ENCODE assay signal across 21 mouse cellular contexts in the genomic region with DNA sequence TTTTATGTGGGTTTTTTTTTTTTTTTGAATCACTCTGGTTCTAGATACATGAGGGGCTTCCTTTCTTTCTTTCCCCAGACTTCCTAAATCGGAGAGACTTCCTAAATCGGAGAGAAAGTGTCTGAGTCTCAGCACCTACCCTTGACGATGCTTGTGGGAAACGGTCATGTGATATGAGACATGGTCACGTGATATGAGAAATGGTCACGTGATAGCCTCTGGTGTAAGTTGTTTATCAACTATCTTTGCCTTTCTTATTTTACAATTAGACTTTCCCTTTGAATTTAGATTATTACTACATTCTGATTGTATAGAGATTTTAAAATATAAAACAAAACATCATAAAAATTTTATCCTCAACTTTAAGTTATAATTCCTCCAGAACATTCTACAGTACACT.
DNase-seq lines count a peak whose midpoint lies in the region; TF ChIP-seq lines count a peak whose summit lies in the region.
"Had no signal": no experiment of that assay in that cellular context is flagged by ENCODE, and none has a peak within 500 bp of the region (broad histone marks: within the 10 kb centered on the region; RNA-seq: fewer than 3 reads in every experiment).

No protein-coding gene starts in this region.

- TF ChIP-seq POLR2A in CH12.LX (IDR thresholded peaks at IDR 0.05; ENCODE audit: low read depth, low read length): no peak
- TF ChIP-seq POLR2A in MEL (IDR thresholded peaks at IDR 0.05; ENCODE audit: control insufficient read depth in 1 of 2, insufficient read depth in 1 of 2, low read depth in 1 of 2, low read length in 2 of 2, poor library complexity in 1 of 2): no peak
- no peak for TF ChIP-seq POLR2A in myocyte (IDR thresholded peaks at IDR 0.05; ENCODE audit: insufficient read length, low read depth)
- no peak for TF ChIP-seq POLR2A in lung, adult 2 months (IDR thresholded peaks at IDR 0.05; ENCODE audit: borderline replicate concordance, extremely low read depth, low read depth, low read length)

- H3K36me3 ChIP-seq in C2C12 (ENCODE audit: control insufficient read depth, insufficient read depth) (no peaks in the 10 kb centered on the region), CH12.LX (replicated peaks in 1 of 2; ENCODE audit: control insufficient read depth in 1 of 2, insufficient read depth in 1 of 2, low read length in 1 of 2) (no peaks in the 10 kb centered on the region), MEL (ENCODE audit: control insufficient read depth in 1 of 2, insufficient read depth in 2 of 2, low read length in 2 of 2) (no peaks in the 10 kb centered on the region), myocyte (ENCODE audit: control insufficient read depth, insufficient read depth) (no peaks in the 10 kb centered on the region)
- H3K36me3 ChIP-seq: G1E had no signal

- WGBS in lung, adult 2 months: 90% methylated on average over 6 of the region's 6 CpGs

- H3K79me2 ChIP-seq in C2C12 (ENCODE audit: control insufficient read depth, insufficient read depth): no peaks in the 10 kb centered on the region
- H3K79me2 ChIP-seq in CH12.LX (replicated peaks; ENCODE audit: control insufficient read depth, extremely low read depth, insufficient read depth, poor library complexity, severe bottlenecking): no peaks in the 10 kb centered on the region
- H3K79me2 ChIP-seq in MEL (ENCODE audit: control insufficient read depth, insufficient read depth, low read length, poor library complexity): no peaks in the 10 kb centered on the region
- no peaks in the 10 kb centered on the region for H3K79me2 ChIP-seq in myocyte (ENCODE audit: control insufficient read depth, insufficient read depth)

- dilution Hi-C loops in CH12.LX (cut with MboI; ENCODE audit: extremely low pct_ligation_motif_present, extremely low pct_unique_long_range_greater_than_20kb, low sequenced_read_pairs): no loop called here

- no peak overlapping the region for H3K4me3 ChIP-seq in C2C12 (ENCODE audit: insufficient read depth, poor library complexity, severe bottlenecking)
- no peak overlapping the region for H3K4me3 ChIP-seq in CH12.LX (replicated peaks in 1 of 3; ENCODE audit: low read depth in 2 of 3, low read length in 2 of 3, poor library complexity in 1 of 3)
- no peak overlapping the region for H3K4me3 ChIP-seq in MEL (ENCODE audit: control insufficient read depth in 1 of 2, insufficient read depth in 1 of 2, low read depth in 2 of 2, low read length in 2 of 2)
- no peak overlapping the region for H3K4me3 ChIP-seq in myocyte
- no peak overlapping the region for H3K4me3 ChIP-seq in lung, adult 2 months (replicated peaks; ENCODE audit: extremely low read depth, low read depth, low read length)

- H3K27me3 ChIP-seq in C2C12 (ENCODE audit: control insufficient read depth, insufficient read depth, insufficient read length) (no peaks in the 10 kb centered on the region), CH12.LX (replicated peaks) (no peaks in the 10 kb centered on the region), MEL (ENCODE audit: control insufficient read depth in 1 of 2, insufficient read depth in 2 of 2, low read length in 2 of 2) (no peaks in the 10 kb centered on the region), myocyte (ENCODE audit: control insufficient read depth, insufficient read depth, insufficient read length) (no peaks in the 10 kb centered on the region)

- TF ChIP-seq CTCF in C2C12 (IDR thresholded peaks at IDR 0.05; ENCODE audit: control insufficient read depth, insufficient read depth, insufficient read length) (no peak), CH12.LX (conservative IDR thresholded peaks at IDR 0.05 in 1 of 2, IDR thresholded peaks at IDR 0.05 in 1 of 2; ENCODE audit: low read depth in 2 of 2, low read length in 2 of 2) (no peak), MEL (IDR thresholded peaks at IDR 0.05 in 2 of 3, conservative IDR thresholded peaks at IDR 0.05 in 1 of 3; ENCODE audit: control insufficient read depth in 1 of 3, insufficient read depth in 1 of 3, low read depth in 2 of 3, low read length in 3 of 3, poor library complexity in 1 of 3, severe bottlenecking in 1 of 3) (no peak)
- TF ChIP-seq CTCF in lung, adult 2 months (IDR thresholded peaks at IDR 0.05; ENCODE audit: insufficient read depth, low read length): no peak

- H3K79me3 ChIP-seq in C2C12 (ENCODE audit: low read depth): no peaks in the 10 kb centered on the region

- H3K9me3 ChIP-seq in CH12.LX (replicated peaks; ENCODE audit: low read length) (no peaks in the 10 kb centered on the region), MEL (replicated peaks; ENCODE audit: insufficient read depth, low read length) (no peaks in the 10 kb centered on the region)
- H3K9me3 ChIP-seq: G1E had no signal

- DNase-seq in CH12.LX (ENCODE audit: extremely low read depth): no peak
- DNase-seq in MEL (ENCODE audit: low read depth, low spot score): no peak
- DNase-seq in cerebellum, adult 9-10 months: no peak
- no peak for DNase-seq in adrenal gland, postnatal 10 days
- no peak for DNase-seq in heart, adult 11 months
- DNase-seq in lung, adult 2 months: no peak
- DNase-seq: adrenal gland, adult 2 months; adrenal gland, adult 8-10 months; adrenal gland, postnatal 14 days; adrenal gland, postnatal 25 days; adrenal gland, postnatal 36 days; B cell, adult 2 months; cerebellum, adult 11 months; cerebellum, adult 11-12 months; cerebellum, adult 18-20 months; cerebellum, adult 2 months; cerebellum, adult 8-10 months; cerebellum, adult 9-11 months had no signal

- TF ChIP-seq EP300 in CH12.LX (IDR thresholded peaks at IDR 0.05; ENCODE audit: low read length): no peak
- TF ChIP-seq EP300 in MEL (IDR thresholded peaks at IDR 0.05; ENCODE audit: low read depth in 1 of 2, low read length in 2 of 2): no peak

- H3K9ac ChIP-seq in CH12.LX (ENCODE audit: insufficient read depth, low read depth) (no peak overlapping the region), MEL (ENCODE audit: control insufficient read depth, low read depth, low read length, poor library complexity, severe bottlenecking) (no peak overlapping the region)

- H3K4me2 ChIP-seq in CH12.LX (ENCODE audit: insufficient read depth, low read depth, poor library complexity, severe bottlenecking) (no peak overlapping the region), myocyte (ENCODE audit: low read depth) (no peak overlapping the region)

- H3ac ChIP-seq in C2C12 (ENCODE audit: control insufficient read depth, insufficient read length, low read depth): no peak overlapping the region
- no peak overlapping the region for H3ac ChIP-seq in myocyte (ENCODE audit: control insufficient read depth, insufficient read length)

- H3K27ac ChIP-seq in CH12.LX (ENCODE audit: insufficient read depth, low read depth) (no peak overlapping the region), MEL (ENCODE audit: control insufficient read depth, low read depth, low read length) (no peak overlapping the region)

- in situ Hi-C loops in CH12.LX (cut with MboI; ENCODE audit: low pct_ligation_motif_present, low pct_unique_long_range_greater_than_20kb, low sequenced_read_pairs): no loop called here

- H3K4me1 ChIP-seq in CH12.LX (ENCODE audit: control insufficient read depth in 1 of 2, insufficient read depth in 2 of 2): no peaks in the 10 kb centered on the region
- H3K4me1 ChIP-seq in MEL (ENCODE audit: control insufficient read depth in 1 of 2, insufficient read depth in 2 of 2, low read length in 2 of 2): no peaks in the 10 kb centered on the region
- no peaks in the 10 kb centered on the region for H3K4me1 ChIP-seq in lung, adult 2 months (ENCODE audit: control insufficient read depth, insufficient read depth, low read length)

- TF ChIP-seq RAD21 in CH12.LX (IDR thresholded peaks at IDR 0.05; ENCODE audit: low read depth, low read length) (no peak), MEL (IDR thresholded peaks at IDR 0.05; ENCODE audit: low read depth, low read length) (no peak)

TF ChIP-seq in C2C12, 6 proteins besides CTCF, POLR2A, EP300 and RAD21:
- TF ChIP-seq FOSL1 (IDR thresholded peaks at IDR 0.05; ENCODE audit: insufficient read depth, low read length, poor library complexity, severe bottlenecking) (no peak), MYOG (IDR thresholded peaks at IDR 0.05; ENCODE audit: control insufficient read depth, extremely low read depth, insufficient read length) (no peak), USF1 (IDR thresholded peaks at IDR 0.05; ENCODE audit: low read depth) (peak; percentile 59), CEBPB (IDR thresholded peaks at IDR 0.05; ENCODE audit: low read depth) (no peak)
TF ChIP-seq in C2C12: peak in this region for 1.

TF ChIP-seq in CH12.LX, 34 proteins besides CTCF, POLR2A, EP300 and RAD21:
- TF ChIP-seq KAT2A (IDR thresholded peaks at IDR 0.05; ENCODE audit: insufficient replicate concordance, low read length) (no peak), BHLHE40 (IDR thresholded peaks at IDR 0.05; ENCODE audit: low read depth, low read length) (no peak), NELFE (IDR thresholded peaks at IDR 0.05; ENCODE audit: low read depth, low read length) (no peak), USF2 (conservative IDR thresholded peaks at IDR 0.05; ENCODE audit: low read depth, low read length) (peak; percentile 40; the same call in 1 of the 2 replicates)
TF ChIP-seq in CH12.LX: peak in this region for 1.

TF ChIP-seq in MEL, 35 proteins besides CTCF, POLR2A, EP300 and RAD21 (continues in another document):
- TF ChIP-seq JUND (IDR thresholded peaks at IDR 0.05; ENCODE audit: low read depth, low read length): no peak
- no peak for TF ChIP-seq TAL1 (IDR thresholded peaks at IDR 0.05; ENCODE audit: low read length)
- peak; percentile 76 for TF ChIP-seq USF1 (IDR thresholded peaks at IDR 0.05; ENCODE audit: low read depth, low read length)
- no peak for TF ChIP-seq SMC3 (IDR thresholded peaks at IDR 0.05; ENCODE audit: low read depth, low read length)
- TF ChIP-seq ZC3H11A (IDR thresholded peaks at IDR 0.05; ENCODE audit: low read depth, low read length): no peak
- TF ChIP-seq ZKSCAN1 (IDR thresholded peaks at IDR 0.05; ENCODE audit: low read depth, low read length): no peak
- TF ChIP-seq ZNF384 (IDR thresholded peaks at IDR 0.05; ENCODE audit: low read depth, low read length): no peak
- no peak for TF ChIP-seq RCOR1 (IDR thresholded peaks at IDR 0.05; ENCODE audit: low read depth, low read length)

TF ChIP-seq in myocyte, 11 proteins besides CTCF, POLR2A, EP300 and RAD21:
- TF ChIP-seq TCF3 (IDR thresholded peaks at IDR 0.05; ENCODE audit: insufficient read length, low read depth): no peak
- peak; percentile 48 for TF ChIP-seq USF1 (IDR thresholded peaks at IDR 0.05; ENCODE audit: low read depth)
